Mouse (Mus musculus): Measurements from ENCODE around the gene Hepacam.

Gene Hepacam

GRCm38 (mm10) chr9:37433823-37434560 lies 66.8 kb downstream of the Hepacam start:
- DNase-seq (ENCODE audit: low spot score in 2 of 2) = no peak

DNA sequence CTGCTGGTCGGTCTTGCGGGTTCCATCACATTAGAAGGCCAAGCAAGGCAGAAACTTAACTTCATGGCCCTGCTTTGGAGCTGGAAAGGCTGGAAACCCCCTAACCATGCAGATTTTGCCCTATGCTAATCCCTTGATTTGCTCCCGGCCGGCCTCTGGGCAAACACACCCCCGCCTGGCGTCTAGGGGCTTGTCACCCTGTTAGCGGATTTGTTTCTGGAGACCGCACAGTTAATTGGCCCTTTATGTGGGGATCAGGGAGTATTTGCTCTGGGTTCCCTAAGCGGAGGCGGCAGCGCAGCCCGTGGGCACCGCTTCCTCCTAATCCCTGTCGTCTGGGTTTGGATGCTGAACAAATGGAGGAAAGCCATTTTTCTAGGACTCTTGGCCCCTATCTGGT lies 67.8 kb downstream of the Hepacam start:
- no peak for DNase-seq (ENCODE audit: low spot score in 2 of 2)

DNA sequence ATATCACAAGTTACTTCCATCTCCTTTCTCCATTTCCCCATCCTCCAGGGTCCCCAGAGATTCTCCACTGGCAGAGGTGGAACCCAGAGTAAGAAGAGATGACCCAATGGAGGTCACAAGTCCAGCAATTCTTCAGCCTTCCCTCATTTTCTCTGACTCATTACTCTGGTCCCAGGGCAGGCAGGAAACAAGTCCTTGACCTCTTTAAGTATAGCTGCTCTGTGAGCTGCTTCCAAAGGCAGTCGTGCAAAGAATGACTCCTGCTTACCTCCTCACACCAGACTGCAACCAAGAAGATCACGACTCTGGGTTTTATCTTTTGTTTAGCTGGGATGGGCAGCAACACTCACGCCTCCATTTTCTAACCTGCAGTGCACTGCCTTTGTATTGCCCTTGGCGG lies 68.5 kb downstream of the Hepacam start:
- DNase-seq (ENCODE audit: low spot score in 2 of 2) = no peak
